Mouse (Mus musculus) stomach, embryonic 15.5 days (tissue): ENCODE results near the gene Sgca. TPM values are rescaled to one million over a fixed set of nuclear protein-coding genes. Genes with fewer than 3 reads are reported as not detected.
A peak's percentile ranks its signal among the peaks of the same experiment; 100 is the strongest.
"Not testable (repeated sequence)": the region's sequence is repeated elsewhere in the genome, so short reads cannot be mapped to it uniquely, and the experiment has no call there.

ENCODE experiments used
- ATAC-seq: fragments of 200-750 bp; cut with Nextera tagmentation; 2 replicates; pipeline ENCODE4 v1.8.0; 2017; ENCODE audit warnings: low read depth, moderate number of reproducible peaks, moderate TSS enrichment; ENCODE audit not compliant: insufficient read depth, low FRiP score
- H3K27ac ChIP-seq: fragments of 300-500 bp; sonication (generic); 2 replicates; pipeline ENCODE4 v1.5.1; 2015; ENCODE audit warnings: mild to moderate bottlenecking, inconsistent platforms
- H3K27me3 ChIP-seq: fragments of 300-500 bp; sonication (generic); replicated peaks from 2 replicates; pipeline ENCODE4 v1.6.1; 2015; ENCODE audit warnings: inconsistent platforms
- H3K36me3 ChIP-seq: fragments of 300-500 bp; sonication (generic); 2 replicates; pipeline ENCODE4 v1.6.1; 2015; ENCODE audit warnings: inconsistent platforms
- H3K4me1 ChIP-seq: fragments of 300-500 bp; sonication (generic); 2 replicates; pipeline ENCODE4 v1.6.1; 2015; ENCODE audit warnings: inconsistent platforms
- H3K4me2 ChIP-seq: fragments of 300-500 bp; sonication (generic); 2 replicates; pipeline ENCODE4 v1.6.1; 2015; ENCODE audit warnings: mild to moderate bottlenecking, inconsistent platforms
- H3K4me3 ChIP-seq: fragments of 300-500 bp; sonication (generic); replicated peaks from 2 replicates; pipeline ENCODE4 v1.5.1; 2015; ENCODE audit warnings: inconsistent platforms
- H3K9ac ChIP-seq: fragments of 300-500 bp; sonication (generic); 2 replicates; pipeline ENCODE4 v1.6.1; 2015; ENCODE audit warnings: inconsistent platforms
- H3K9me3 ChIP-seq: fragments of 300-500 bp; sonication (generic); 2 replicates; pipeline ENCODE4 v1.6.1; 2016; ENCODE audit warnings: inconsistent platforms
- WGBS: fragments of 180-500 bp; shearing (Covaris S2); methylation state at CpG from one replicate; pipeline ENCODE4 v1.1.7; 2015; 5-methylcytosine and 5-hydroxymethylcytosine counted together
- polyA plus RNA-seq: library from polyadenylated mRNA; unstranded; fragments of >200 nt; fragmentation: Nextera tagmentation; extraction: Ambion mirVana; gene quantifications from 2 replicates; pipeline ENCODE4 v1.2.1, GENCODE M21; 2015

Gene Sgca
- polyA plus RNA-seq, result 0.17 and 0.27 TPM in 2 replicates

DNA sequence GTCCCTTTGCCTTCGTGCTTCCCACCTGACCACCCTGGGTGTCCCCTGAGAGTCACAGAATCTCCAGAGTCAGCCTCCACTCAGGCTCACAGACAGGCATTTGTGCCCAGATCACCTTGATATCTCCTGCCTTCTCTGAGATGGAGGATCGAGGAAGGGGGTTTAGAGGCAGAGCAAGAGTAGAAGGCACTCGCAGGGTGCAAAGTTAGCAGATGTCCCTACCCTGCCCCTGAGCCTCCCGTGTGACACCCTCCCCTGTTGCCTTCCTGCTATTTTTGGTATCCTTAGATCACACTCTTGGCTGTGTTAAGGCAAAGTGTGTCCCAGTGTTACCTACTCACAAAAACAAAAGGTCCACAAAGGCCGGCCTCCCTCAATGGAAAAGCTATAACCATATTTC lies at the start of gene Sgca:
TSS of gene Sgca (minus strand) at position 129 of the 400 bp plus-strand sequence.
- ATAC-seq, result no peak
- no peak within 1 kb of the TSS for H3K4me2 ChIP-seq
- WGBS, result 64% methylated on average over 5 of the region's 5 CpGs

DNA sequence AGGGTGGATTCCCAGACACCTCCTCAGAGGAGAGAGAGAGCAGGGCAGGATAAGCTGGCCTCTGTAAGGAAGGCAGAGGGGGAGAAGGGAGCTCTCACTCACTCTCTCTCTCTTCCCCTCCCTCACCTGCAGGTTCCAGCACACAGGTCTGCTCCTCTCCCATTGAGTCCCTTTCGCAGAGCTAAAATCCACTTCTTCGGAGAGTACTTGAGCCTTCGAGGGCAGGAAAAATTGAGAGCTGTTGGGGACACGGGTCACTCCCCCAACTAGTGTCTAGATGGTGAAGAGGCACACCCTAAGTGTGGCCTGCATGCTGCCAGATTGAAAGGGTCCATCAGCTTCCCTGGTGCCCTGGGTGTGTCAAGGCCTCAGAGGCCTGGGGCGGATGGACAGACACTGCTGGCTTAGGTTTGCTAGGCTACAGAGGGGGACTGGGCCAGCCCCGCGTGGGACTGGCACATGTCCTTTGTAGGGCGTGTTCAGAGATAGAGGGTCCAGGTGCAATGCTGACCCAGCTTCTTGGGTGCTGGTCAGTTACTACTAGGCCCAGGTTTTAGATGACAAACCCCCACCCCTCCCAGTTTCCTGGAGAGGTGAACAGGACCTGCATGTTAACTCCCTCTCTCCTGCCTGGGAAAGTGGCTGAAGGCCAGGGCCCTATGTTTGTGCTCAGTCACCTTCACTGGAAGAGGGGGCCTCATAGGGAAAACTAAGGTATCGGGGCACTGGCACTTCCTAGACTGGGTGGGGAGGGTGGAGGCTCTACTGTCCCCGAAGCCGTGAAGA lies 49.3 kb upstream of the Sgca start:
- no peak overlapping the region for H3K27ac ChIP-seq
- H3K9ac ChIP-seq, result no peak overlapping the region
- ATAC-seq, result no peak
- no peaks in the 10 kb centered on the region for H3K9me3 ChIP-seq
- peaks cover 3% of the 10 kb centered on the region; the same call in 1 of the 2 replicates for H3K4me1 ChIP-seq
- H3K27me3 ChIP-seq, result no peaks in the 10 kb centered on the region
- H3K4me2 ChIP-seq, result no peak overlapping the region
- no peak overlapping the region for H3K4me3 ChIP-seq
- 72% methylated on average over 11 of the region's 11 CpGs for WGBS
- H3K36me3 ChIP-seq, result peaks cover 28% of the 10 kb centered on the region

More for the DNA sequence above, at the start of gene Sgca:
- Histone ChIP-seq H3K27me3 (no peaks in the 10 kb centered on the region), H3K27ac (no peak within 1 kb of the TSS), H3K9me3 (no peaks in the 10 kb centered on the region), H3K36me3 (no peaks in the 10 kb centered on the region), H3K9ac (no peak within 1 kb of the TSS), H3K4me3 (no peak within 1 kb of the TSS), H3K4me1 (no peaks in the 10 kb centered on the region)

DNA sequence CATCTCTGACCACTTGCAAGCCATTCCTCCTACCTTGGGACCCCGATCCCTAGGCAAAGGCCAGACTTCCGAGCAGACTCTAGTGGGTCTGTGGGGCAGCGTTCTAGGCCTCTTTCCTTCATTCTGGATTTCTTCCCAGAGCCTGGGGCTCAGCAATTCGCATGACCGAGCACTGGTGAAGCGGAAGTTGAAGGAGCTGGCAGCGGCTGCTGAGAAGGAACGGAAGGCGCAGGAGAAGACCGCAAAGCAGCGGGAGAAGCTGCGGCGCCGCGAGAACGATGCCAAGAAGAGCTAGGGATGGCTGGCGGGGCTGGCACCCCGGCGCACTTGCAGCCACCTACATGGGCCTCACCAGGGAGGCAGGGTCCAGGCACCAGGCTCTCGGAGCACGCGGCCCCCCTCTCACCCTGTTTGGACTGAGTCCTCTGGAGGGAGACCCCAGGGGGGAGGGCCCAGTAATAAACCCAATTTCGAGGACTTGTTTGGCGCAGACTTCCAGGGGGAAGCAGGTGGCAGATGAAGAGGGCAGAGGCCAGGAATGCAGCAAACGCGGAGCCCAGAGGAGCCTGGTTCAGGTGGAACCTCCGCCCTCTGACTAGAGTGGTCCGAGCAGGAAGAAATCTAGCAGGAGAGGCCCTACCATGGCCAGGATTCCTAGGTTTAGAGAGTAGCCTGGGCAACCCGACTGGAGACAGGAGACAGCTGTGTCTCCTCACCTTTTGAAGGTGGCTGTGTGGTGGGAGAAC lies 48.5 kb upstream of the Sgca start:
- H3K4me1 ChIP-seq, result peaks cover 3% of the 10 kb centered on the region; the same call in 1 of the 2 replicates
- ATAC-seq, result no peak
- peaks cover 30% of the 10 kb centered on the region for H3K36me3 ChIP-seq
- no peaks in the 10 kb centered on the region for H3K27me3 ChIP-seq
- WGBS, result 67% methylated on average over 29 of the region's 29 CpGs
- H3K9ac ChIP-seq, result no peak overlapping the region
- no peak overlapping the region for H3K4me2 ChIP-seq
- no peaks in the 10 kb centered on the region for H3K9me3 ChIP-seq
- no peak overlapping the region for H3K4me3 ChIP-seq
- no peak overlapping the region for H3K27ac ChIP-seq

DNA sequence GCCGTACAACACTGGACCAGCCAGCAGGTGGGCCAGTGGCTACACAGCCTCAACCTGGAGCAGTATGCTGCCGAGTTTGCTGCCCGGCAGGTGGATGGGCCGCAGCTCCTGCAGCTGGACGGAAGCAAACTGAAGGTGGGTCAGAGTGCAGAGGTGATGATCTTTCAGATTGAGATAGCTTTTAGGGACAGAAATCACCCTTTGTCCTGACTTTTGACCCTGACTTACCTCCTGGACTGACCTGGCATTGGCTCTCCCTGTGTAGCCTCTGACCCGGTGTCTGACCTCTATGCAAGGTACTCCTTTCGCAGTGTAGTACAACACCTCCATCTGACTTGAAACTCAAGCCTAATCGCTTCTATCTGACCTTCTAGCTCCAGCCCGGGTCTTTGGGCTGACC lies 47.4 kb upstream of the Sgca start:
- Histone ChIP-seq H3K4me1 (peaks cover 3% of the 10 kb centered on the region; the same call in 1 of the 2 replicates), H3K4me3 (no peak overlapping the region), H3K4me2 (no peak overlapping the region), H3K27me3 (no peaks in the 10 kb centered on the region), H3K27ac (no peak overlapping the region), H3K9me3 (no peaks in the 10 kb centered on the region), H3K36me3 (peaks cover 30% of the 10 kb centered on the region), H3K9ac (no peak overlapping the region)
- WGBS, result 92% methylated on average over 9 of the region's 9 CpGs
- ATAC-seq, result no peak

DNA sequence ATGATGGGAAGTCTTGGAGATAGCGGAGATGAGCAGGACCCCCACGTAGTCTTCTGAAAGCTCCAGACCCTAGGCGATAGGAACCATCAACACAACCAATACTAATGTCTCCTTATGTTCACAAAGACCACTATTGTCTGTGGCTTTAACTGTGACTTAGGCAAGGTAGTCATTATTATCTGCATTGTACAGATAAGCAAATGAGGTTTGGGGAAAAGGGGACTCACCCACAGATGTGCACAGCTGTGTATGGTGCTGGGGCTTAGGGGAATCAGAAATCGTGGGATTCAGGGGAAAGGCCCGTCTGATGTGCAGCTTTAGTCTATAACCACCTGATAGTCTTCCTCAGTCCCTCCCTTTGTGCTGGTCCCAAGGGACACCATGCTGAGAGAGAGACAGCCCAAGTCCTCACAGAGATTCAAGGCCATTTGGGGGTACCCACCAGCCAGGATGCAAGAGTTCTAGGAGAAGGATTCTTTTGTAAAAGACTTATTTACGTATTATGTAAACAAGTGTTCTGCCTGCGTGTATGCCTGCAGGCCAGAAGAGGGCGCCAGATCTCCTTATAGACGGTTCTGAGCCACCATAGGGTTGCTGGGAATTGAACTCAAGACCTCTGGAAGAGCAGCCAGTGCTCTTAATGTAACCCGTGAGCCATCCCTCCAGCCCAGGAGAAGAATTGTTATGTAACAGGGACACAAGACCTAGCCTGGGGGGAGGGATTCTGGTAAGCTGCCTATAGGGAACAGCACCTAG lies 46.3 kb upstream of the Sgca start:
- no peak for ATAC-seq
- Histone ChIP-seq H3K4me3 (no peak overlapping the region), H3K9me3 (no peaks in the 10 kb centered on the region), H3K27ac (no peak overlapping the region), H3K27me3 (no peaks in the 10 kb centered on the region), H3K36me3 (peaks cover 30% of the 10 kb centered on the region), H3K9ac (no peak overlapping the region), H3K4me1 (peaks cover 3% of the 10 kb centered on the region; the same call in 1 of the 2 replicates), H3K4me2 (no peak overlapping the region)
- WGBS, result 79% methylated on average over 10 of the region's 10 CpGs

DNA sequence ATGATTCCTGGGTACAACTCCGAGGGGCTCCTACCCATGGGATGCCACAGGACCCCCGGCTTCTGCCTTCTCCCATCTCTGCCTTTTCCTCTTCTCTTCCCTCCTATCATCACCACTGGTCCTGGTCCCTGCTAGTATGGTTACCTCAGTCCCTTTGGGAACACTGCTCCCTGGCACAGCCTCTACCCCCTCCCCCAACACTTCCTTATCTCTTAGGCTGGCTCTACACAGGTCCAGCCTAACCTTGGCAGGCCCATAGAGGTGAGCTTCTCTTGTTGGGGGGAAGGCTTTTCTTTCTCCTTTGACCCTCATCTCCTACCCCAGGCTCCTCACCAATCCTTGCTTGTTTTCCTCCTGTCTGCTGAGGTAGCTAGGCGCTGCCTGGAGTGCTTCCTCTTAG lies 39.4 kb upstream of the Sgca start:
- H3K4me1 ChIP-seq, result peaks cover 20% of the 10 kb centered on the region; the same call in 1 of the 2 replicates
- ATAC-seq, result no peak
- H3K4me3 ChIP-seq, result no peak overlapping the region
- no peak overlapping the region for H3K27ac ChIP-seq
- H3K27me3 ChIP-seq, result no peaks in the 10 kb centered on the region
- no peak overlapping the region for H3K9ac ChIP-seq
- H3K36me3 ChIP-seq, result 0 out of 2 replicates have a peak, but pooled peaks cover 2% of the 10 kb centered on the region
- H3K4me2 ChIP-seq, result no peak overlapping the region
- H3K9me3 ChIP-seq, result no peaks in the 10 kb centered on the region
- 67% methylated on average over 3 of the region's 3 CpGs for WGBS

DNA sequence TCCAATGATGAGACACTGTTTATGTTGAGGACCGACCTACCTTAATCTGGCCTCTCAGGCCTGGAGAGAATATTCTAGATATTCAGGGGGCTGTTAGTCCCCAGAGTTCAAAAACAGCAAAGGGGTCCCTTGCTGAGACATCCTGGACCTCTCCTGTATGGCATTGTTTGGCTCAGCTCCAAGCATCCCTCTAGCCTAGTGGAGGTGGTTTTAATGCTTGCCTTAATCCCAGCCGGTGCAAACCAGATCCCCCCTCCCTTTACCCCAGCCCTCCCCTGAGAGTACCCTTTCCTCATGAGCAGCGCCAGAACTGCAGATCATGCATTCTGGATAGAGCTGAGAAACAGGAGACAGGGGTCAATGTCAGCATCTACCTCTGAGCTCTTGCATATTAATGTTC lies 36.4 kb upstream of the Sgca start:
- Histone ChIP-seq H3K4me3 (peak overlapping the region; percentile 71; the same call in 1 of the 2 replicates), H3K4me2 (0 out of 2 replicates have a peak overlapping the region, but pooled peaks have one; percentile 83), H3K27me3 (no peaks in the 10 kb centered on the region), H3K4me1 (peaks cover 31% of the 10 kb centered on the region), H3K27ac (no peak overlapping the region), H3K9ac (no peak overlapping the region), H3K36me3 (no peaks in the 10 kb centered on the region), H3K9me3 (no peaks in the 10 kb centered on the region)
- 29% methylated on average over 3 of the region's 3 CpGs for WGBS
- no peak for ATAC-seq

DNA sequence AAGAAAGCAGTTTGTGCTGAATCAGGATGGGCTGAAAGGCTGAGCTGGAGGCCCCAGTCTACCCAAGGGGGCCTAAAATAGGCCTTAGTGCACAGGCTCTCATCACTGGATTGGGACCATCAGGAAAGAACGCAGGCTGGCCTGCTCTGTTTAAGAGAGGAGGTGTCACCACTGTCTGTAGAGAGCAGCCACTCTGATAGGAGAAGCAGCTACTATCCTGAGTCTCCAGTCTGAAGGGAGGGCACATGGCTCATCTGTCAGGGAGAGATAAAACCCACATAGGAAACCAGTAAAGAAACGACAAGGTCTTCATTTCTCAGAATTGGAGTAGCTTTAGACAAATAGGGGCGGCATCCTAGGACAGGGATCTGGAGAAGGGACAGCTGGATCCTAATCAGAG lies 35.9 kb upstream of the Sgca start:
- WGBS, result 39% methylated on average over 3 of the region's 3 CpGs
- Histone ChIP-seq H3K9ac (no peak overlapping the region), H3K9me3 (no peaks in the 10 kb centered on the region), H3K36me3 (no peaks in the 10 kb centered on the region), H3K4me1 (peaks cover 36% of the 10 kb centered on the region), H3K4me3 (peak overlapping the region; percentile 71; the same call in 1 of the 2 replicates), H3K4me2 (peak overlapping the region; percentile 83), H3K27me3 (no peaks in the 10 kb centered on the region), H3K27ac (peak overlapping the region; percentile 9; the same call in 1 of the 2 replicates)
- ATAC-seq, result peak; percentile 88

DNA sequence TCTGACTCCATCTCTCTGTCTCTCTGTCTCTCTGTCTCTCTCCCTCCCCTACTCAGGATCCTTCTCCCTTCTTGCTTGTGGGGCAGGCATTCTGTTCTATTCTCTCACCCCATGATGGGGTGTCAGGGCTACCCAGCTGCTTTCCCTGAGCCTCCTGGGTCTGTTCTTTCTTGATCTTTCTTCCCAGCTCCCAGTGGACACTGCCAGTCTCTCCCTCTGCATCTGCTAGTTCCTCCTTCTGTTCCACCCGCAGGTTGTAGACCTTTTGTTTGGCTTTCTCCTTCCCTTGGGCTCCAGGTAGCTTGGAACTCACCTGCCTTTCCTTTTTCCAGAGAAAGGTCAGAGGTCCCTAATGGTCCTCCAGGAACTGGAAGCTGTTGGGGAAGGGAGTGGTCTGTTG lies 35.3 kb upstream of the Sgca start:
- Histone ChIP-seq H3K4me2 (peak overlapping the region; percentile 83), H3K27ac (peak overlapping the region; percentile 9; the same call in 1 of the 2 replicates), H3K4me3 (peak overlapping the region; percentile 71), H3K9me3 (no peaks in the 10 kb centered on the region), H3K27me3 (no peaks in the 10 kb centered on the region), H3K9ac (no peak overlapping the region), H3K4me1 (peaks cover 40% of the 10 kb centered on the region), H3K36me3 (no peaks in the 10 kb centered on the region)
- no peak for ATAC-seq
- 23% methylated on average over 1 of the region's 1 CpGs for WGBS

DNA sequence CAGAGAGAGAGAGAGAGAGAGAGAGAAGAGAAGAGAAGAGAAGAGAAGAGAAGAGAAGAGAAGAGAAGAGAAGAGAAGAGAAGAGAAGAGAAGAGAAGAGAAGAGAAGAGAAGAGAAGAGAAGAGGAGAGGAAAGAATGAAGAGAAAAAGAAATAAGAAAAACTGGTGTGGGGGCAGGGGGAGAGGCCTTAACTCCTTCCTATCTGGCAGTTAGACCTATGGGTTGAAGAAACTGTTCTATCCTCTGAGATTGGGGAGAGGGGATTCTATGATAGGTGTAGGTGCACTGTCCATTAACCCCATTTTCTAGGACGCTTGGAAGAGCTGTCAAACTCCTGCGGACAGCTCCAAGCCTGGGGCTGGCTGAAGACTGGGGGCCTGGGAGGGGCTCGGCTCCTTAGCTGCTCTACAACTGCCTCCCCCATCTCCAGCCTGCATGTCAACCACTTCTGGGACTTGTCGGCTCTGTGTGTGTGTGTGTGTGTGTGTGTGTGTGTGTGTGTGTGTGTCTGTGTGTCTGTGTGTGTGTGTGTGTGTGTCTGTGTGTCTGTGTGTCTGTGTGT lies 34.8 kb upstream of the Sgca start:
- peak overlapping the region; percentile 29; the same call in 1 of the 2 replicates for H3K9ac ChIP-seq
- ATAC-seq, result not testable (repeated sequence)

DNA sequence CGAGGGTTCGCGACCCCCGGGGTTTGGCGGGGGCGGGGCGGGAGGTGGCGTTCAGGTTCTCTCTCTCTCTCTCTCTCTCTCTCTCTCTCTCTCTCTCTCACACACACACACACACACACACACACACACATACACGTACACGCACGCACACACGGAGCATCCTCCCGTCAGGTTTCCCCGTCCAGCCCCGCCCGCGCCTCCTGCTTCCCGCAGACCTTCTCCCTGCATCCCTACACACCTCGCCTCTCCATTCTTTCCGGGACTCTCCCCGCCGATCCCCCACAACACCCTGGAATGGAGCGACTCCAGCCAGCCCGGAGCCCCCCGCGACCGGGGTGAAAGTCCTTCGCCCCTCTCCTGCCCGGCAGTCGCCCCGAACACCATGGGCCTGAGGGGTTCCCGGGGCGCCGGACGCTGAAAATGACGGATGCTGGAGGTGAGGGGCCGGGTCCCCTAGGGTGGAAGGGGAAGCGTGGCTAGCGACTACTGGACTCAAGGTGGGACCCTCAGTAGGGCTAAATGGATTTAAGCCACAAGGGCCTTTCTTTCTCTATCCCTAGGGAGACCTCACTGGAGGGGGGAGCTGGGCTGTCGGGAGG lies 34.1 kb upstream of the Sgca start:
- peak overlapping the region; percentile 92 for H3K27ac ChIP-seq
- ATAC-seq, result no peak
- H3K4me2 ChIP-seq, result peak overlapping the region; percentile 83
- WGBS, result under 1% methylated on average over 34 of the region's 40 CpGs
- H3K4me1 ChIP-seq, result peaks cover 40% of the 10 kb centered on the region; the same call in 1 of the 2 replicates
- peak overlapping the region; percentile 71 for H3K4me3 ChIP-seq
- peaks cover 3% of the 10 kb centered on the region; the same call in 1 of the 2 replicates for H3K36me3 ChIP-seq
- H3K9me3 ChIP-seq, result no peaks in the 10 kb centered on the region
- H3K27me3 ChIP-seq, result no peaks in the 10 kb centered on the region
- H3K9ac ChIP-seq, result peak overlapping the region; percentile 60

More for the DNA sequence above, 34.8 kb upstream of the Sgca start:
- H3K27ac ChIP-seq, H3K36me3 ChIP-seq, H3K27me3 ChIP-seq, H3K9me3 ChIP-seq: not testable (repeated sequence)
- 12% methylated on average over 4 of the region's 4 CpGs for WGBS
- Histone ChIP-seq H3K4me3 (peak overlapping the region; percentile 71), H3K4me2 (peak overlapping the region; percentile 83), H3K4me1 (peaks cover 37% of the 10 kb centered on the region)
